20 mouse cellular contexts compared by ENCODE assay signal in the genomic region with DNA sequence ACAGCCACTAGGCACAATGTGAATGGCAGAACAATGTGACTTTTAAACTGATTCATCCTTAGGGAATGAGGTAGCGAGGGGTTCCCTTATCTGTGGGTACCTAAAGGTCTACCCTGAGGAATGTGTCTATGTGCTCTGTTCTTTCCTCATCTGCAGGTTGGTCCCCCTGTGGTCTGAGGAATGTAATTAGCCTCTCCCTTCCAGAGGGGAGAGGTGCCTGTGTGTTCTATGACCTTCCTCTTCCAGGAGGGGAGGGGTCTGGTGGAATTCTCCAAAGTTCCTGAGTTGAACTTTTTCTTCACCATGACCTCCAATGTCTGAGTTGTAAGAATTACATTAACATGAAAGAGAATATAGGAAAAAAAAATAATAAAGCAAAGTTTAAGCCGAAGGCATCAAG.
DNase-seq lines count a peak whose midpoint lies in the region; TF ChIP-seq lines count a peak whose summit lies in the region.
"Had no signal": no experiment of that assay in that cellular context is flagged by ENCODE, and none has a peak within 500 bp of the region (broad histone marks: within the 10 kb centered on the region; RNA-seq: fewer than 3 reads in every experiment).

No protein-coding gene starts in this region.

- no peak for TF ChIP-seq CTCF in ES-Bruce4 (IDR thresholded peaks at IDR 0.05; ENCODE audit: low read depth, low read length)

- H3K4me1 ChIP-seq in ES-Bruce4 (ENCODE audit: control insufficient read depth, insufficient read depth, low read length) (peaks cover 6% of the 10 kb centered on the region), ES-E14 (ENCODE audit: control insufficient read depth in 2 of 2, insufficient read depth in 2 of 2, low read length in 2 of 2, poor library complexity in 1 of 2) (peaks cover 12 to 20% of the 10 kb centered on the region in 2 experiments)
- H3K4me1 ChIP-seq: embryonic facial prominence, embryonic 12.5 days; forebrain, embryonic 13.5 days; forebrain, embryonic 15.5 days had no signal

- 0 out of 2 replicates have a peak, but pooled peaks cover 4% of the 10 kb centered on the region for H3K9me3 ChIP-seq in ES-Bruce4 (replicated peaks; ENCODE audit: control insufficient read depth, insufficient read depth, low read length, poor library complexity, severe bottlenecking)
- H3K9me3 ChIP-seq in ES-E14 (ENCODE audit: control insufficient read depth, insufficient read depth, low read depth, low read length), result no peaks in the 10 kb centered on the region
- H3K9me3 ChIP-seq: embryonic facial prominence, embryonic 10.5 days; embryonic facial prominence, embryonic 12.5 days; forebrain, embryonic 13.5 days; forebrain, embryonic 15.5 days had no signal

- H3K27me3 ChIP-seq in ES-Bruce4 (ENCODE audit: control insufficient read depth, insufficient read depth, low read length, poor library complexity, severe bottlenecking), result no peaks in the 10 kb centered on the region
- H3K27me3 ChIP-seq: CH12.LX; embryonic facial prominence, embryonic 12.5 days; forebrain, embryonic 13.5 days; forebrain, embryonic 15.5 days had no signal

- no peaks in the 10 kb centered on the region for H3K36me3 ChIP-seq in ES-Bruce4 (ENCODE audit: control insufficient read depth, insufficient read depth, low read length, poor library complexity, severe bottlenecking)
- no peaks in the 10 kb centered on the region for H3K36me3 ChIP-seq in ES-E14 (ENCODE audit: control insufficient read depth, insufficient read depth, low read length, poor library complexity, severe bottlenecking)
- H3K36me3 ChIP-seq: embryonic facial prominence, embryonic 10.5 days; embryonic facial prominence, embryonic 12.5 days; forebrain, embryonic 15.5 days had no signal

- no peak for TF ChIP-seq EP300 in ES-Bruce4 (IDR thresholded peaks at IDR 0.05; ENCODE audit: insufficient read depth, low read depth, low read length)

- H3K27ac ChIP-seq in ES-Bruce4 (ENCODE audit: insufficient read depth, low read length), result peak overlapping the region; percentile 83
- H3K27ac ChIP-seq in ES-E14 (ENCODE audit: insufficient read depth, low read depth, low read length, poor library complexity, severe bottlenecking), result peak overlapping the region; percentile 79
- H3K27ac ChIP-seq: embryonic facial prominence, embryonic 10.5 days; embryonic facial prominence, embryonic 12.5 days; forebrain, embryonic 13.5 days; forebrain, embryonic 15.5 days had no signal

- TF ChIP-seq POLR2A in ES-Bruce4 (IDR thresholded peaks at IDR 0.05; ENCODE audit: insufficient read depth, low read length), result no peak

- in situ Hi-C loops in ES-E14 (cut with MboI; ENCODE audit: low sequenced_read_pairs in 2 of 2, unreplicated experiment in 2 of 2), result no loop called here

- H3K4me3 ChIP-seq in ES-Bruce4 (ENCODE audit: low read depth, low read length) (no peak overlapping the region), ES-E14 (ENCODE audit: insufficient read depth in 1 of 2, low read depth in 1 of 2, low read length in 2 of 2, poor library complexity in 1 of 2, severe bottlenecking in 1 of 2) (no peak overlapping the region)
- H3K4me3 ChIP-seq: embryonic facial prominence, embryonic 10.5 days; embryonic facial prominence, embryonic 12.5 days; forebrain, embryonic 13.5 days; forebrain, embryonic 15.5 days had no signal

- DNase-seq in ES-E14 (ENCODE audit: low read depth, low spot score) (no peak), ZHBTc4 (ENCODE audit: low read depth, low spot score) (peak; percentile 64)
- DNase-seq in embryo, embryonic 10 days (ENCODE audit: low spot score), result no peak
- no peak for DNase-seq in spleen, adult 12 weeks (ENCODE audit: low spot score)
- DNase-seq: adrenal gland, adult 2 months; adrenal gland, postnatal 10 days; adrenal gland, postnatal 25 days; B cell, adult 2 months; cerebellum, adult 11 months; cerebellum, adult 2 months; cerebellum, adult 9-10 months; cerebellum, postnatal 10 days; cerebellum, postnatal 25 days; forebrain, postnatal 0 days had no signal

- no peak overlapping the region for H3K9ac ChIP-seq in ES-Bruce4 (ENCODE audit: low read depth, poor library complexity, severe bottlenecking)
- no peak overlapping the region; the same call in 1 of the 2 replicates for H3K9ac ChIP-seq in ES-E14 (ENCODE audit: insufficient read depth, low read depth, low read length, poor library complexity, severe bottlenecking)
- H3K9ac ChIP-seq: embryonic facial prominence, embryonic 12.5 days; forebrain, embryonic 13.5 days; forebrain, embryonic 15.5 days; forebrain, postnatal 0 days had no signal

TF ChIP-seq in ES-E14, 5 proteins besides CTCF, POLR2A, EP300 and RAD21:
- TF ChIP-seq CHD2 (IDR thresholded peaks at IDR 0.05; ENCODE audit: low read depth, low read length) (no peak), ZC3H11A (IDR thresholded peaks at IDR 0.05; ENCODE audit: borderline replicate concordance, low read depth, low read length) (no peak), MAFK (IDR thresholded peaks at IDR 0.05; ENCODE audit: insufficient read depth, low read depth, low read length) (no peak)
